ENCODE assay signal across 10 mouse cellular contexts in the genomic region with DNA sequence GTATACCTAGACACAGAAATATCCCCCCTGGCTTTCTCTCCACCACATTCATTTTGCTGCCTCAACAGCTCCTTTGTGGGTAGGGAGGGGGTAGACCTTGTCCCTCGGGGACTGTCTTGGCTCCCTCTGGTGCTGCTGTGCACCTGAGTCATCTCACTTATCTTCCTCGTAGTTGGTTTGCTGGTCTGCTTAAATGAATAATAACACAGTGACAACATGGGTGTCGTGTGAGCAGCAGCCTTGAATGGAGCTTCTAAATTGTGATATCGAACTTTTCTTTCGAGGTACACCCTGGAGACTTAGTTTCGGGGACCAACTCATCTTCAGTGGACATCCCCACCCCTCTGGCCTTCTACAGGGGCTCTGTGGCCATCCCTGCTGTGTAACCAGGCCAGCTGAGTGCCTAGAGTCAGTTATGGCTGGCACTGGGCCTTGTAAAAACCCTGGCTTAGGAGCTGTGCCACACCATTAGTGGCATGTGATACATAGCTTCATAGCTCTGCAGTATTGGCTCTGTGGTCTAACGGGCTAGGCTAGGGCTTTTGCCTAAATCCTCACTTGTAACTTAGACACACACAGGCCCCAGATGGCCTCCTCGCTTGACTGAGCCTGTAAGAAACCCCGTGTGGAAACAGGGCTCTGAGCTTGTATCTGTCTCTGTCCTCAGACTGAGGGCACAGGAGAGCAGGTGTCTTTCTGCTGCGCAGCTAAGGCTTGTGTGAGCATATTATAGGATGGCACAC. TPM values are rescaled to one million over a fixed set of nuclear protein-coding genes. Genes with fewer than 3 reads are reported as not detected.
DNase-seq lines count a peak whose midpoint lies in the region; ATAC-seq lines count a peak whose summit lies in the region.
"Had no signal": no experiment of that assay in that cellular context is flagged by ENCODE, and none has a peak within 500 bp of the region (broad histone marks: within the 10 kb centered on the region; RNA-seq: fewer than 3 reads in every experiment).

No protein-coding gene starts in this region.

- intact Hi-C loops in heart, postnatal 25 days (cut with DNase I): no loop called here

- no peaks in the 10 kb centered on the region for H3K36me3 ChIP-seq in heart, embryonic 10.5 days
- H3K36me3 ChIP-seq in liver, embryonic 15.5 days (replicated peaks): no peaks in the 10 kb centered on the region
- H3K36me3 ChIP-seq: limb, embryonic 12.5 days; stomach, embryonic 15.5 days had no signal

- WGBS in heart, embryonic 10.5 days: 81% methylated on average over 10 of the region's 10 CpGs
- WGBS in liver, embryonic 15.5 days (ENCODE audit: insufficient replicate concordance): 71% methylated on average over 10 of the region's 10 CpGs

- H3K4me2 ChIP-seq in liver, embryonic 15.5 days: no peak overlapping the region
- H3K4me2 ChIP-seq: limb, embryonic 12.5 days; stomach, embryonic 15.5 days had no signal

- H3K9me3 ChIP-seq in heart, embryonic 10.5 days: no peaks in the 10 kb centered on the region
- no peaks in the 10 kb centered on the region for H3K9me3 ChIP-seq in liver, embryonic 15.5 days (replicated peaks)
- H3K9me3 ChIP-seq: limb, embryonic 12.5 days; stomach, embryonic 15.5 days had no signal

- ATAC-seq in liver, embryonic 15.5 days (ENCODE audit: insufficient read depth): no peak
- no peak for ATAC-seq in monocyte, adult 5-6 weeks (replicated peaks; ENCODE audit: insufficient number of reproducible peaks, low FRiP score, low TSS enrichment, poor library complexity, severe bottlenecking)

- H3K4me1 ChIP-seq in heart, embryonic 10.5 days: peaks cover 77% of the 10 kb centered on the region
- peaks cover 81% of the 10 kb centered on the region for H3K4me1 ChIP-seq in liver, embryonic 15.5 days (replicated peaks)

- H3K9ac ChIP-seq in liver, embryonic 15.5 days: no peak overlapping the region
- H3K9ac ChIP-seq: limb, embryonic 12.5 days; stomach, embryonic 15.5 days had no signal

- H3K4me3 ChIP-seq in heart, embryonic 10.5 days: no peak overlapping the region
- H3K4me3 ChIP-seq in liver, embryonic 15.5 days (replicated peaks): no peak overlapping the region
- H3K4me3 ChIP-seq: limb, embryonic 12.5 days; stomach, embryonic 15.5 days had no signal

- no peak for DNase-seq in heart, embryonic 10.5 days (ENCODE audit: low spot score)
- no peak for DNase-seq in heart, postnatal 25 days (ENCODE audit: low spot score)
- DNase-seq in B cell, adult 2 months: peak; percentile 34 to 35
- DNase-seq in cerebellum, adult 9-10 months: peak; percentile 92
- no peak for DNase-seq in urinary bladder, postnatal 14 days (ENCODE audit: low spot score)
- DNase-seq in frontal cortex, postnatal 10 days (ENCODE audit: low spot score in 2 of 2): no peak

- H3K27me3 ChIP-seq in heart, embryonic 10.5 days (ENCODE audit: insufficient read depth, poor library complexity, severe bottlenecking): no peaks in the 10 kb centered on the region
- H3K27me3 ChIP-seq in liver, embryonic 15.5 days: no peaks in the 10 kb centered on the region
- H3K27me3 ChIP-seq: limb, embryonic 12.5 days; stomach, embryonic 15.5 days had no signal

- H3K27ac ChIP-seq in heart, embryonic 10.5 days: peak overlapping the region; percentile 85
- H3K27ac ChIP-seq in liver, embryonic 15.5 days (replicated peaks): peak overlapping the region; percentile 96; the same call in 1 of the 2 replicates
- H3K27ac ChIP-seq: limb, embryonic 12.5 days had no signal

RNA-seq across cellular contexts. Expression of gene Gramd4, which starts 53.0 kb away (rescaled TPM):
- polyA plus RNA-seq in heart, embryonic 10.5 days (2016; fragmentation: Nextera tagmentation; extraction: Ambion mirVana): 9.6 and 11.6 TPM in 2 replicates
- 10 to 100 TPM; 30.4 to 34.7 TPM for total RNA-seq in heart, postnatal 25 days (2021)
- polyA plus RNA-seq in liver, embryonic 15.5 days (2015; fragmentation: Nextera tagmentation; extraction: Ambion mirVana): 6.3 and 7.8 TPM in 2 replicates
- 112 to 191 TPM (median 137 TPM) in 3 replicates for total RNA-seq in monocyte, adult 5-6 weeks (2017)

Comparison
In these comparisons a context has a peak if more than half of its experiments do, and no peak if none do; other contexts are left out.
1. DNase-seq: peak in B cell, adult 2 months (2 of 2) and cerebellum, adult 9-10 months (single experiment); none in heart, embryonic 10.5 days (single experiment), heart, postnatal 25 days (single experiment), urinary bladder, postnatal 14 days (single experiment) and frontal cortex, postnatal 10 days (0 of 2).